Mouse (Mus musculus) G1E (cell line): ENCODE measurements at regions not wholly inside any gene's neighbourhood (a gene's known extent, or its start where the extent isn't known, plus 50 kb on each side); places are given as distances from the start of the nearest gene placed in this dataset.

Experiments
- CTCF ChIP-seq: IDR thresholded peaks from 2 replicates; pipeline ENCODE4 v1.5.1; 2012; ENCODE audit warnings: low read depth, low read length, inconsistent platforms, mixed read lengths
- GATA2 ChIP-seq: IDR thresholded peaks from 2 replicates; pipeline ENCODE4 v1.6.1; 2012; ENCODE audit warnings: low read depth, low read length, inconsistent platforms, borderline replicate concordance

DNA sequence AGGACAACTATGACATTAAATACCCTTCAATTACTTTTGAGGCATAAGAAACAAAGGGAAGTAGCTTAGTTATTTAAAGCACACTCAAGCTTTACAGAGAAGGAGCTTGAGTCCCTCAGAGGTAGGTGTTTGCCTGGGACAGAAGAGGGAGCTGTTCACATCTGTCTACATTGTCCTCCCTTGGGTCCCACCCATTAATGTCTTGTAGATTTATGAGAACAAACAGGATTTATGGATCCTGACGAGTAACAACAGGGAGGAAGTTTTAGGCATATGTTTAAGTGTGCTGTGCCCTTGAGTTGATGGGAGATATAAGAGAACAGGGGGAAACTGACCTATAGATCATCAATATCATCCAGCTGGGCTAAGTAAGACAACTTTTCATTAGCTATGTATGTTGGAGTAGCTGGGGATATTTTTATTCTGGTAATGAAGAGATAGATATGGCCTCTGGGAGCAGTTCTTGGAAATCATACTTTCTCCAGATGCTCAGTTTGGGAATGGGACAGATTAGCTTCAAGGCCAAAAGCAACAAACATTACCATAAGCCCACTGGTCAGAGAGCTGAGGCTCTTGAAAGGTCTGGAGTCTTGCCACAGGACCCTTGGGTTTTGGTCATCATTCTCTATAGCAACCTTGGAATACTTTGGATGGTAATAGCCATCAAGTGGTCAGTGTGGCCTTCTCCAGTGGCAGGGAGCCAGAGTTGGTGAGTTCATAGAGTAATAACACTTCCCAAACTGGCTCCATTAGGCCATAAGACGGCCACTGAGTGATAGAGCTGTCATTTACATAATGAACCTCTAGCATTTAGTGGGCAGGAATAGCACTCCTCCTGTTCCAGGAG lies 487.3 kb downstream of the Meis1 start:
- no peak for TF ChIP-seq CTCF
- no peak for TF ChIP-seq GATA2
